Mouse (Mus musculus) cerebellum, adult 2 months (tissue): ENCODE results near the gene Eif4a2. TPM values are rescaled to one million over a fixed set of nuclear protein-coding genes. Genes with fewer than 3 reads are reported as not detected.

ENCODE experiments used
- DNase-seq, 2 experiments: peaks; one replicate each; pipeline ENCODE4 v3.0.0; 2021
- H3K27ac ChIP-seq: fragments of 200-500 bp; 2 replicates; pipeline ENCODE4 v1.5.1; 2012; ENCODE audit warnings: low read length, control low read depth, inconsistent platforms; ENCODE audit not compliant: insufficient read depth
- H3K27me3 ChIP-seq: fragments of 200-500 bp; 2 replicates; pipeline ENCODE4 v1.6.1; 2012; ENCODE audit warnings: inconsistent platforms, mild to moderate bottlenecking, low read length, moderate library complexity; ENCODE audit not compliant: control insufficient read depth, insufficient read depth
- H3K4me1 ChIP-seq: fragments of 200-500 bp; 2 replicates; pipeline ENCODE4 v1.6.1; 2011; ENCODE audit warnings: low read length; ENCODE audit not compliant: control insufficient read depth, insufficient read depth
- H3K4me3 ChIP-seq: fragments of 200-500 bp; replicated peaks from 2 replicates; pipeline ENCODE3; 2011; ENCODE audit warnings: mild to moderate bottlenecking, low read depth, low read length, control low read depth; ENCODE audit not compliant: insufficient read depth
- CTCF ChIP-seq: fragments of 200-500 bp; IDR thresholded peaks from 2 replicates; pipeline ENCODE4 v1.5.1; 2011; ENCODE audit warnings: low read depth, mild to moderate bottlenecking, control low read depth, low read length, moderate library complexity, borderline replicate concordance; ENCODE audit not compliant: insufficient read depth
- POLR2A ChIP-seq: fragments of 200-500 bp; IDR thresholded peaks from 2 replicates; pipeline ENCODE4 v1.6.1; 2011; ENCODE audit warnings: low read length, control low read depth, borderline replicate concordance; ENCODE audit not compliant: insufficient read depth
- WGBS: fragments of 180-500 bp; shearing (Covaris S2); methylation state at CpG from one replicate; pipeline ENCODE4 v1.1.7; 2018; 5-methylcytosine and 5-hydroxymethylcytosine counted together
- polyA plus RNA-seq: library from polyadenylated mRNA; depleted of rRNA; stranded (reverse); fragments of >200 nt; gene quantifications from 2 replicates; pipeline ENCODE4 v1.2.3, GENCODE M21; 2012

Eif4a2 gene
- polyA plus RNA-seq, 1 experiment = 742 TPM

DNA sequence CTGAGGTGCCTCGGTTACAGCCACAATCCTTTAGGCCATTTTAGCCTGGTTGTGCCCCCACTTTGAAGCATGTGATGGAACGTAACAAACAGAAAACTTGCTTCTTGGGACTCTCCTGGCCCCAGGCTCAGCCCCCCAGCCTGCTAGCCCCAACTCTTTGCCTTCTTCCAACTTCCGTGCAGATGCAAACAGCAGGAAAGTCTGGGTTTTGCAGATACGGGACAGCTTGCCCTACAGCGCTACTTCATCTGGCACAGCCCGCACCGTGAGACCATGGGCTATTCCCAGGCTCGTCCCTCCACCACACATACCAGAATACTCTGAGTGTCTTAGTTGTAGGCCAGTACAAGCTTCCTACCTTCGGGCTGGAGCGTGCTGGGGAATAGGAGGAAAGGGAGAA is 6.6 kb upstream of the Eif4a2 start:
- no peaks in the 10 kb centered on the region for H3K27me3 ChIP-seq
- H3K4me1 ChIP-seq = no peaks in the 10 kb centered on the region
- no peak for DNase-seq
- H3K4me3 ChIP-seq = no peak overlapping the region
- TF ChIP-seq POLR2A = no peak
- no peak for TF ChIP-seq CTCF
- WGBS = 33% methylated on average over 10 of the region's 10 CpGs
- no peak overlapping the region for H3K27ac ChIP-seq

DNA sequence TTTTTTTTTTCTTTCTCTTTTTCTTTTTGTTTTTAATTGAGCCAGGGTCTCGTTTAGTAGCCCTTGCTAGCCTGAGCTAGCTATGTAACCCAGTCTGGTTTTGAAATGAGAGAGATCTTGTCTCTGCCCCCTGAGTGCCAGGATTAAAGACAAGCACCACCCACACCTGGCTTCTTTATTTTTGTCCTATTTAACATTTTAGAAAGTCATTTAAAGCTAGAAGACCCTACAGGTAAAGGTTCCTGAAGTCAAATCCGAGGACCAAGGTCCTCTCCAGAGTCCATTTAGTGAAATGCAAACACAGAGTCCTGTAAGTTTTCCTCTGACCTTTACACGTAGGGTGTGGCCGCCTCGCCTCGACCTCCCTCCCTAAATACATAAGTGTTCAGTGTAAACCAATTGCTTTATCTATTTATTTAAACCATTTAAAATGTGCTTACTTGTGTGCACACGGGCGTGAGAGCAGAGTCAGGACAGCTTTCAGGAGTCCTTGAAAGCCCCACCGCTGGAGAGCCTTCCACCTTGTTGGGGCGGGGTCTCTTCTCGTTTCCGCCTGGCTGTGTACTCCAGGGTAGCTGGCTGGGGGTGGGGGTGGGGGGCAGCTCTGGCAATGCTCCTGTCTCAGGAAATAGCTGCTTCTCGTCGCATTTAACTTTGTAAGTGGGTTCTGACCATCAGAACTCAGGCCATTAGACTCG is 4.8 kb upstream of the Eif4a2 start:
- 26% methylated on average over 15 of the region's 15 CpGs for WGBS
- Histone ChIP-seq H3K4me3 (no peak overlapping the region), H3K4me1 (no peaks in the 10 kb centered on the region)

DNA sequence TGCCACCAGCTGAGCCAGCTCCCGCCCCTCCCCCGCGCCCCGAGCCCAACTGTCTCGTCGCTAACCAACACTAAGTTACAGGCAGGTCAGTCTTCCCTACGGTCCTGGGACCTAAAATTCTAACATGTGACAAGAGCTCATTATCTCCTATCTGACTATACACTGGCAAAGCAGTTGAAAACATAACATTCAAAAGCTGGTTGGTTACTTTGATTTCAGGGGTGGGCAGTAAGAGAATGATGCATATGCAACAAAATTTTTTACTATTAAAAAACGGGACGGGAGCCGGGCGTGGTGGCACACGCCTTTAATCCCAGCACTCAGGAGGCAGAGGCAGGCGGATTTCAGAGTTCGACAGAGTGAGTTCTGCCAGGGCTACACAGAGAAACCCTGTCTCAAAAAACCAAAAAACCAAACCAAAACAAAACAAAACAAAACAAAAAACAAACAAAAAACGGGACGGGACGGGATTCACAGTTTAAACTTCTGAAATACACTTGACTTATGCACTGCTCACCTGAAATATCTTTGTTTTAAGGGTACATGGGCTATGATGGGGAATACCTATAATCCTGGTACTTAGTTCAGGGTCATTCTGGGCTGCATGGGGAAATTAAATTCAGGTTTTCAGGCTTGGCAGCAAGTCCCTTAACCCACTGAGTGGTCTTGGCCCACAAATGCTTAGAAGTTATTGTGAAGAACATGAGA is 4.1 kb upstream of the Eif4a2 start:
- no peak overlapping the region for H3K4me3 ChIP-seq
- TF ChIP-seq POLR2A (no peak), CTCF (no peak)
- H3K4me1 ChIP-seq = no peaks in the 10 kb centered on the region
- no peak for DNase-seq
- no peak overlapping the region for H3K27ac ChIP-seq
- no peaks in the 10 kb centered on the region for H3K27me3 ChIP-seq
- 42% methylated on average over 17 of the region's 17 CpGs for WGBS

More for the DNA sequence above, 4.8 kb upstream of the Eif4a2 start:
- Histone ChIP-seq H3K27ac (no peak overlapping the region), H3K27me3 (no peaks in the 10 kb centered on the region)
- DNase-seq = no peak
- TF ChIP-seq CTCF (no peak), POLR2A (no peak)

DNA sequence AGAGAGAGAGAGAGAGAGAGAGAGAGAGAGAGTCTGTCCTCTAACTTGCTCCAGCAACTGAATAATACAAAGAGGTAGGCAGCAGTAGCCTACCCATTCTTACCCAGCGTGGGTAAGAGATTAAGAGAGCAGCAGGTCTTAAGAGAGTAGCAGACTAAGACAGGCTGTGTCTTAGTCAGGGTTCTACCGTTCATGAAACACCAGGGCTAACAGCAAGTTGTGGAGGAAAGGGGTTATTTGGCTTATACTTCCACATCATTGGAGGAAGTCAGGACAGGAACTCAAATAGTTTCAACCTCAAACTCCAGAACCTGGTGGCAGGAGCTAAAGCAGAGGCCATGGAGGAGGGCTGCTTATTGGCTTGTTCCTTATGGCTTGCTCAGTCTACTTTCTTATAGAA is 3.4 kb upstream of the Eif4a2 start:
- no peak for DNase-seq
- TF ChIP-seq CTCF (no peak), POLR2A (no peak)
- Histone ChIP-seq H3K4me3 (no peak overlapping the region), H3K4me1 (no peaks in the 10 kb centered on the region), H3K27ac (no peak overlapping the region), H3K27me3 (no peaks in the 10 kb centered on the region)
- 65% methylated on average over 2 of the region's 2 CpGs for WGBS

DNA sequence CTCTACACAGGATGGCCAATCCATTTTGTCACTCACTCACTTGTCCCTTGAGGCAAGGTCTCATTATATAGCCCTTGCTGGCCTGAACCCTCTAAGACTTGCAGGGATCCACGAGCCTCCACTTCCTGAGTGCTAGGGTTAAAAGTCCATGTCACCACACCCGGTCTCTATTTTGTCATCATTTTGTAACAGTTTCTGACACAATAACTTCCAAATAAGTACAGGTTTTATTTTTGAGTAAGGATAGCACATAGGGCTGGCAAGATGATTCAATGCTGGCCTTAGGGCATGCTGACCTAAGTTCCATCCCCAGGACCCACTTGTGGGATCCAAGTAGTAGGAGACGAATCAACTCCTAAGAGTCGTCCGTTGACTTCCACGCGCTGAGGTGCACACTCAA is 1.1 kb upstream of the Eif4a2 start:
- TF ChIP-seq POLR2A (no peak), CTCF (no peak)
- no peak overlapping the region for H3K27ac ChIP-seq
- H3K4me3 ChIP-seq = no peak overlapping the region
- H3K27me3 ChIP-seq = no peaks in the 10 kb centered on the region
- 91% methylated on average over 7 of the region's 7 CpGs for WGBS
- H3K4me1 ChIP-seq = no peaks in the 10 kb centered on the region
- DNase-seq = no peak

DNA sequence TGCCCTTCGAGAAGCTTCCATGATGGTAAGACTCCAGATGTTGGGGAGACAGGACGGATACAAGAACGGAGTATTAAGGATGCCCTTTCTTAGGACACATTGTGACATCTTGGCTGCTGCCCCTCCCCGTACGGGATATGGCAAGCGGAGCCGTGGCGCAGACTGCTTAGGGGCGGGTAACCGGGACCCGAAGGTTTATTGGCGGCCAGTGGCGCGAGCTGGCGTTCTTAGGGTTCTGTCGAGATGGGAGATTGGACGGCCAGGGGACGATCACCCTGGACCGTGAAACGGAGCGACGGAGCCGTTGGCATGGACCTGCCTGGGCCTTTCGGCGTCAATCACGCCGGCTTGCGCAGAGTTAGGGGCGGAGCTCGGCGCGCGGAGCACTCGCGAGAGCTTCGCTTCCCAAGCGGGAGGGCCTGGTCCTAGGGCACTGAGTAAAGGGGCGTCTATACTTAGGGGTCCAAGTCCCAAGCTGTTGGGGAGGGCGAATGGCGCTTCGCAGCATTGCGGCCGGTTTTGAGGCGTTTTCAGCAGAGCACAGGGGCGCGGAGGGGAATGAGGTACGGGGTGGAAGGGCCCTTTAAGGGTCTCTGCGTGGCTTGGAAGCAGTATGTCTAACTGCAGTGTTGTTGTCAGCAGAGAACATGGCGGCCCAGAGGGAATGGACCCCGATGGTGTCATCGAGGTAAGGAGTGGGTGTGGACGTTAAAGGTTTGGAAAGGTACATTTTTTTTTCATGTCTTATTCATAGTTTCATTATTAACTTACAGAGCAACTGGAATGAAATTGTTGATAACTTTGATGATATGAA is 909 bp downstream of the Eif4a2 start:
- under 1% methylated on average over 52 of the region's 52 CpGs for WGBS
- TF ChIP-seq CTCF (no peak), POLR2A (peak; percentile 74)
- H3K27me3 ChIP-seq = no peaks in the 10 kb centered on the region

DNA sequence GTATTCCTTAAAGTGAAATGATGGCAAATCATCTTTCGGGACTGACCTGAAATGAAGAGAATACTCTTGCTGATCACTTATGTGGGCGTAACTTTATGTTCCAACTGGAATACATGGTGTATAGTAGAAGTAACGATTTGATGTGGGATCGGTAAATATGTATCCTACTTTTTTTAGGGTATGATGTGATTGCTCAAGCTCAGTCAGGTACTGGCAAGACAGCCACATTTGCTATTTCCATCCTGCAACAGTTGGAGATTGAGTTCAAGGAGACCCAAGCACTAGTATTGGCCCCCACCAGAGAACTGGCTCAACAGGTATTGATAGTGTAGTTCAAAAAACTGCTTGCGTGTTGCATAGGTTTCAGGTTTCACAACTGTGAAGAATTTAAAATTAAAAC is 1.7 kb downstream of the Eif4a2 start:
- DNase-seq = no peak
- no peaks in the 10 kb centered on the region for H3K27me3 ChIP-seq
- H3K4me1 ChIP-seq = no peaks in the 10 kb centered on the region; the same call in 1 of the 2 replicates
- 2% methylated on average over 5 of the region's 5 CpGs for WGBS
- H3K4me3 ChIP-seq = peak overlapping the region; percentile 93
- H3K27ac ChIP-seq = no peak overlapping the region
- TF ChIP-seq POLR2A (no peak), CTCF (no peak)

More for the DNA sequence above, 909 bp downstream of the Eif4a2 start:
- Histone ChIP-seq H3K4me3 (peak overlapping the region; percentile 93), H3K4me1 (no peaks in the 10 kb centered on the region; the same call in 1 of the 2 replicates), H3K27ac (peak overlapping the region; percentile 98)
- peak; percentile 84 to 86 for DNase-seq
